Mouse (Mus musculus) heart, adult 2 months (tissue): ENCODE data around the gene Papolb. TPM values are rescaled to one million over a fixed set of nuclear protein-coding genes. Genes with fewer than 3 reads are reported as not detected.

ENCODE experiments used
- DNase-seq, 2 experiments: peaks; one replicate each; pipeline ENCODE4 v3.0.0; 2021
- H3K27ac ChIP-seq: fragments of 200-600 bp; 2 replicates; pipeline ENCODE4 v1.8.1; 2022
- H3K27me3 ChIP-seq: fragments of 200-500 bp; 2 replicates; pipeline ENCODE4 v1.6.1; 2012; ENCODE audit warnings: mild to moderate bottlenecking, low read length, inconsistent platforms, mixed read lengths; ENCODE audit not compliant: control insufficient read depth, insufficient read depth
- H3K36me3 ChIP-seq: fragments of 200-500 bp; 2 replicates; pipeline ENCODE4 v1.6.1; 2012; ENCODE audit warnings: low read length, inconsistent platforms; ENCODE audit not compliant: control insufficient read depth, insufficient read depth
- H3K4me1 ChIP-seq: fragments of 200-500 bp; 2 replicates; pipeline ENCODE4 v1.6.1; 2011; ENCODE audit warnings: low read length; ENCODE audit not compliant: control insufficient read depth, insufficient read depth
- H3K4me3 ChIP-seq: fragments of 200-600 bp; 2 replicates; pipeline ENCODE4 v1.8.1; 2022
- H3K79me2 ChIP-seq: fragments of 200-500 bp; replicated peaks from 2 replicates; pipeline ENCODE4 v1.6.1; 2012; ENCODE audit warnings: mild to moderate bottlenecking, inconsistent platforms, low read length, moderate library complexity, mixed read lengths; ENCODE audit not compliant: control insufficient read depth, insufficient read depth
- H3K9ac ChIP-seq: fragments of 200-500 bp; 2 replicates; pipeline ENCODE4 v1.6.1; 2012; ENCODE audit warnings: low read depth, mild to moderate bottlenecking, control low read depth, inconsistent platforms, low read length, mixed read lengths
- CTCF ChIP-seq: fragments of 200-600 bp; IDR thresholded peaks from 2 replicates; pipeline ENCODE4 v1.8.1; 2022; ENCODE audit warnings: antibody characterized with exemption, mild to moderate bottlenecking, moderate library complexity
- EP300 ChIP-seq: fragments of 200-500 bp; IDR thresholded peaks from 2 replicates; pipeline ENCODE4 v1.6.1; 2011; ENCODE audit warnings: low read depth, low read length, control low read depth; ENCODE audit not compliant: insufficient read depth
- POLR2A ChIP-seq: fragments of 200-500 bp; IDR thresholded peaks from 2 replicates; pipeline ENCODE4 v1.6.1; 2011; ENCODE audit warnings: mild to moderate bottlenecking, low read depth, low read length, control low read depth; ENCODE audit not compliant: insufficient read depth
- WGBS: fragments of 180-500 bp; shearing (Covaris S2); methylation state at CpG from one replicate; pipeline ENCODE4 v1.1.7; 2018; 5-methylcytosine and 5-hydroxymethylcytosine counted together
- intact Hi-C: fragments of 180-260 bp; cut with DNase I; formaldehyde crosslinking; loops from one replicate; pipeline ENCODE4 v1.15.1; 2025
- long read RNA-seq: library from polyadenylated mRNA; stranded (forward); transcript quantifications from one replicate; pipeline ENCODE4 v2.0.0, GENCODE M21; 2021
- polyA plus RNA-seq: library from polyadenylated mRNA; depleted of rRNA; stranded (reverse); fragments of >200 nt; gene quantifications from 2 replicates; pipeline ENCODE4 v1.2.3, GENCODE M21; 2012; rRNA removed
- total RNA-seq, 2 experiments: library from RNA; stranded (reverse); gene quantifications; 2 replicates each; pipeline ENCODE4 v1.2.3; 2021

Papolb gene
- total RNA-seq: under 1 TPM in 1 of 2 experiments, not detected in 1; 0.10 TPM
- polyA plus RNA-seq: 0.04 and 0.09 TPM in 2 replicates
- long read RNA-seq: 0 reads

GRCm38 (mm10) chr5:142529915-142530314 lies at the start of gene Papolb:
Gene Papolb, minus strand, starts transcription at chr5:142530076.
- peaks cover 3% of the 10 kb centered on the region for H3K27me3 ChIP-seq

GRCm38 (mm10) chr5:142578192-142578591 lies 48.3 kb upstream of the Papolb start:
- Histone ChIP-seq H3K27ac (no peak overlapping the region), H3K4me1 (no peaks in the 10 kb centered on the region), H3K4me3 (no peak overlapping the region), H3K27me3 (no peaks in the 10 kb centered on the region), H3K9ac (no peak overlapping the region), H3K36me3 (no peaks in the 10 kb centered on the region), H3K79me2 (no peaks in the 10 kb centered on the region)
- intact Hi-C loops: no loop called here
- WGBS: 85% methylated on average over 10 of the region's 10 CpGs
- no peak for DNase-seq
- TF ChIP-seq POLR2A (no peak), CTCF (no peak), EP300 (no peak)

More at GRCm38 (mm10) chr5:142529915-142530314, at the start of gene Papolb:
- intact Hi-C loops: no loop called here
- no peak for TF ChIP-seq CTCF
- TF ChIP-seq EP300: no peak
- no peak for TF ChIP-seq POLR2A
- H3K4me3 ChIP-seq: no peak within 1 kb of the TSS
- H3K27ac ChIP-seq: no peak within 1 kb of the TSS
- no peaks in the 10 kb centered on the region for H3K79me2 ChIP-seq
- no peak for DNase-seq
- 53% methylated on average over 41 of the region's 41 CpGs for WGBS
- H3K4me1 ChIP-seq: no peaks in the 10 kb centered on the region
- H3K9ac ChIP-seq: no peak within 1 kb of the TSS
- H3K36me3 ChIP-seq: no peaks in the 10 kb centered on the region

GRCm38 (mm10) chr5:142576832-142577231 lies 47.0 kb upstream of the Papolb start:
- DNase-seq: no peak
- Histone ChIP-seq H3K9ac (no peak overlapping the region), H3K27ac (no peak overlapping the region), H3K4me1 (no peaks in the 10 kb centered on the region), H3K36me3 (no peaks in the 10 kb centered on the region), H3K79me2 (no peaks in the 10 kb centered on the region), H3K27me3 (no peaks in the 10 kb centered on the region), H3K4me3 (no peak overlapping the region)
- TF ChIP-seq CTCF (no peak), EP300 (no peak), POLR2A (no peak)
- intact Hi-C loops: no loop called here
- 36% methylated on average over 7 of the region's 7 CpGs for WGBS

GRCm38 (mm10) chr5:142574323-142575057 lies 44.6 kb upstream of the Papolb start:
- Histone ChIP-seq H3K27me3 (no peaks in the 10 kb centered on the region), H3K9ac (no peak overlapping the region), H3K4me3 (no peak overlapping the region), H3K4me1 (no peaks in the 10 kb centered on the region), H3K79me2 (no peaks in the 10 kb centered on the region), H3K36me3 (no peaks in the 10 kb centered on the region), H3K27ac (no peak overlapping the region)
- intact Hi-C loops: no loop called here
- DNase-seq: no peak
- no peak for TF ChIP-seq POLR2A
- no peak for TF ChIP-seq CTCF
- TF ChIP-seq EP300: no peak
- 68% methylated on average over 8 of the region's 8 CpGs for WGBS

- TF ChIP-seq CTCF (no peak), EP300 (no peak), POLR2A (no peak)
- no peaks in the 10 kb centered on the region for H3K27me3 ChIP-seq
- no peak for DNase-seq
- no peaks in the 10 kb centered on the region for H3K79me2 ChIP-seq
- no peaks in the 10 kb centered on the region for H3K4me1 ChIP-seq
- no peaks in the 10 kb centered on the region for H3K36me3 ChIP-seq
- no peak overlapping the region for H3K4me3 ChIP-seq
- WGBS: 78% methylated on average over 1 of the region's 1 CpGs
- no peak overlapping the region for H3K27ac ChIP-seq
- intact Hi-C loops: no loop called here
- no peak overlapping the region for H3K9ac ChIP-seq
Observed at GRCm38 (mm10) chr5:142564606-142565005, 34.7 kb upstream of the Papolb start.

GRCm38 (mm10) chr5:142560261-142560660 lies 30.4 kb upstream of the Papolb start:
- DNase-seq: no peak
- Histone ChIP-seq H3K4me3 (no peak overlapping the region), H3K27me3 (no peaks in the 10 kb centered on the region), H3K9ac (no peak overlapping the region), H3K4me1 (no peaks in the 10 kb centered on the region), H3K36me3 (no peaks in the 10 kb centered on the region), H3K27ac (no peak overlapping the region), H3K79me2 (no peaks in the 10 kb centered on the region)
- no peak for TF ChIP-seq POLR2A
- no peak for TF ChIP-seq CTCF
- WGBS: 55% methylated on average over 7 of the region's 7 CpGs
- intact Hi-C loops: no loop called here
